Mouse (Mus musculus) adrenal gland, adult 2 months (tissue): ENCODE measurements at regions not wholly inside any gene's neighbourhood (a gene's known extent, or its start where the extent isn't known, plus 50 kb on each side); places are given as distances from the start of the nearest gene placed in this dataset.

Experiments used
- DNase-seq: peaks from one replicate; pipeline ENCODE4 v3.0.0; 2021

GRCm38 (mm10) chr6:110120406-110120805, 525.0 kb upstream of the Grm7 start:
- no peak for DNase-seq

DNA sequence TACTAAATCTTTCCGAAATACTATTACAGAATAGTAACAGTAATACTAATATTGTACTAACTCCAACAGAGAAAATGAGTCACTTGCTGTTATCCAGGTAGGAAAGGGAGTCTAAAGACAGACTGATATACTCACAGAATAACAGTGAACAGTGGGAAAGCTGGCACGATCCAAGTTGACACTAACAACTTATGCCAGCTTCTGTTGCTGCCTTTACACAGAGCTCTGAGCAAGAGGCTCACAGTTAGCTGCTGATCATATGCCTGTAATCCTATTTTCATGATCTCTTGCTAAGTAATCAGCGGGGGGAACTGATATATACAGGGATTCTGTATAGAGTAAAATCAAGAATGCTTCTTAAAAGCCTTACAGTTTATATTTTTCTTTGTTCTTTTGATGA, 513.1 kb upstream of the Grm7 start:
- DNase-seq: no peak

DNA sequence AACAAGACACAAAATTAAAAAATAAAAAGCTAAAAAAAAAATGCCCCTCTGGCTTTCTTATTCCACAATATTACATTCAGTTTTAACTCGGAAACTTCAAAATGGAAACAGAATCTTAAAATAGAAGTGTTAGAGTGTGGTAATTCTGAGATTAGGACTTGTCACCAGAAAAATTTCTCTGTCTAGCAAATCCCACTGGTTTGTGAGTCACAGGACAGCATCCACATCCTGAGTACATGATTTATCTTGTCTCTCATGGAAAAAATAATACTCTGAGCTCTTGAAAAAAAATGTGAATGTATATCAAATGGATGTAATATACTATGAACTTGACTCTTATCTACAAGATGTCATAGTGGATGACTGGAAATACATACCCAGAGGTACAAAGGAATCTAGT, 511.8 kb upstream of the Grm7 start:
- DNase-seq: no peak

DNA sequence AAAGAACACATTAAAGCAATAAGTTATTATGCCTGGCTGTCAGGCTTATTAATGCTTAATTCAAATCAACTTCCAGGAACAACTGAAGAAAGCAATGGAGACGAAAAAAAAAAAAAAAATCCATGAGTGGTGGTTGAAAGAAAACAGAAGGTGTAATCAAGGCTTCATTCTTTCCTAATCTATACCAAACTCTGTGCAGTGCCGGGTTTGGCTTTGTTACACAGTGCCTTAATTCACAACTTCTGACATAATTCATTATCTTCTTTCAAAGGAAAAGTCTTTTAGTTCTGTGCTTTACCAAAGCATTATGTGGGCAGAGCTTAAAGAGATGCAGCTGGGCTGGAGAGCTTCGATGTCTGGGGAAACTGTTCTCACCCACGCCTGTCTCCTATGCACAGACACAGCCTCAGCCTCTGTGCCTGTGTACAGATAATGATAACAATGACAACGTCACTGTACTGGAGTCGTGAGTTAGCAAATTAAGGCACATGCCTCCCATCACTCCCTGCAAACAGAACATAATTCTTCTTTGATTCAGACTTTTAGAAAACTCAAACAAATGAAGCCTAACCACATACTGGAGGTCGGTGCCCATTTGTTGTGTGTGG, 508.2 kb upstream of the Grm7 start:
- DNase-seq: no peak

- peak; percentile 14 for DNase-seq
Observed at GRCm38 (mm10) chr6:110139396-110139795, 506.0 kb upstream of the Grm7 start.

DNA sequence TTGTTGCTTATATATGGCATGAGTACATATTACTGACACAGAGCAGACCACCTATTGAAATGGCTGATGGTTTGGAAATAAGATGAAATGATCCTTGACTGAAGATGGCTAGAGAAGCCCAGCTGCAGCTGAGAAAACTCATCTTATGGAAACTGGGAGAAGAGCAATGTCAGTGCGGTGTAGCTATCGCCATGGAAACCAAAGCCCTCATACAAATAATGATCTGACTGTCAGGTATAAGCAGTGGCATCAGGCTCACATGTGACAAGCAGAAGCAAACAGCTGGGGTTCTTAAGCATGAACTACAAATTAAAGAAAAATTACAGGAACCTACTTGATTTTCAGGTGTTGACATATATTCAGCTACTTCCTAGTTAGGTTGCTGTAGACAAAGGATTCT, 476.8 kb upstream of the Grm7 start:
- no peak for DNase-seq

GRCm38 (mm10) chr6:110205973-110206372, 439.4 kb upstream of the Grm7 start:
- DNase-seq: no peak

DNA sequence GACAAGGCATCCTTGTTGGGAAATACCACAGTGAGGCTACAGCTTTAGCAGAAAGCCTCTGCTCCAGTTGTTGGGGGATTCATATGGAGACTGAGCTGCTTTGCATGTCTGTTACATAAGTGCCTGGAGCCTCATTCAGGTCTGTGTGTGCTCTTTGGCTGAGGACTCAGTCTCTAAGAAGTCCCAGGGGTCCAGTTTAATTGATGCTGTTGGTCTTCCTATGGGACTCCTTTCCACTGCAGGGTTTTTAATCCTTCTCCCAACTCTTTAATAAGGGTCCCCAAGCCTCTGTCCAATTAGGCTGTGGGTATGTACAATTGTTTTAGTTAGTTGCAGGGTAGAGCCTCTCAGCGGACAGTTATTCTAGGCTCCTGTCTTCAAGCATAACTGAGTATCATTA, 436.6 kb upstream of the Grm7 start:
- DNase-seq: no peak

GRCm38 (mm10) chr6:110247490-110247889, 397.9 kb upstream of the Grm7 start:
- DNase-seq: no peak

DNA sequence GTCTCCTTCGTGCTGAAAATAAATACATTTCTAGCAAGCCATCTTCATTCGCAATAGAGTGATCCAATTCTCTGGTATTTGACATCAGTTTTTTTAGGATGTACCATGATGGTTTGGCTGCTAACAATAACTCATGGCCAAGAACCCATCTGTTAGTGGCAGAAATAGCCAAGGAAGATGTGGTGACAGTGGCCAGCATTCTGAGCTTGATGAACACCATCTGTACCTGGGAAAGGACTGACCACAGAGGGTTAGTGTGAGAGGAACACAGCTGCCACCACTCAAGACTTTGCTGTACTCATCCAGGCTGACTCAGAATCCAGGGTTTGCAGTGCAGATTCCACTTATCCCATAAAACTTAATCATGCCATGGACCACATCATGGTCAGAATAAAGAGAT, 348.8 kb upstream of the Grm7 start:
- no peak for DNase-seq
